Mouse (Mus musculus): ENCODE results near the gene B3galnt1. TPM values are rescaled to one million over a fixed set of nuclear protein-coding genes. Genes with fewer than 3 reads are reported as not detected.

The B3galnt1 gene
- total RNA-seq, 1 experiment: 13.7 TPM

- H3K9me3 ChIP-seq (ENCODE audit: control insufficient read depth, insufficient read depth, low read depth, low read length): no peaks in the 10 kb centered on the region
- H3K27ac ChIP-seq (ENCODE audit: insufficient read depth, low read depth, low read length, poor library complexity, severe bottlenecking): no peak overlapping the region
- DNase-seq (ENCODE audit: low read depth, low spot score): no peak
- no peaks in the 10 kb centered on the region for H3K36me3 ChIP-seq (ENCODE audit: control insufficient read depth, insufficient read depth, low read length, poor library complexity, severe bottlenecking)
- H3K4me3 ChIP-seq (ENCODE audit: insufficient read depth in 1 of 2, low read depth in 1 of 2, low read length in 2 of 2, poor library complexity in 1 of 2, severe bottlenecking in 1 of 2): no peak overlapping the region
- H3K9ac ChIP-seq (ENCODE audit: insufficient read depth, low read depth, low read length, poor library complexity, severe bottlenecking): no peak overlapping the region
- no peaks in the 10 kb centered on the region; a peak in 1 of 4 replicates for H3K4me1 ChIP-seq (ENCODE audit: control insufficient read depth in 2 of 2, insufficient read depth in 2 of 2, low read length in 2 of 2, poor library complexity in 1 of 2)
- no peak for TF ChIP-seq ZNF384 (IDR thresholded peaks at IDR 0.05; ENCODE audit: low read depth, low read length)
- no peak for TF ChIP-seq MAFK (IDR thresholded peaks at IDR 0.05; ENCODE audit: insufficient read depth, low read depth, low read length)
- in situ Hi-C loops (cut with MboI; ENCODE audit: low sequenced_read_pairs in 2 of 2, unreplicated experiment in 2 of 2): no loop called here
Observed at GRCm38 (mm10) chr3:69561686-69562085, 37.1 kb downstream of the B3galnt1 start.

- Histone ChIP-seq H3K9me3 (ENCODE audit: control insufficient read depth, insufficient read depth, low read depth, low read length) (no peaks in the 10 kb centered on the region), H3K9ac (ENCODE audit: insufficient read depth, low read depth, low read length, poor library complexity, severe bottlenecking) (no peak overlapping the region), H3K27ac (ENCODE audit: insufficient read depth, low read depth, low read length, poor library complexity, severe bottlenecking) (no peak overlapping the region), H3K4me3 (ENCODE audit: insufficient read depth in 1 of 2, low read depth in 1 of 2, low read length in 2 of 2, poor library complexity in 1 of 2, severe bottlenecking in 1 of 2) (no peak overlapping the region), H3K36me3 (ENCODE audit: control insufficient read depth, insufficient read depth, low read length, poor library complexity, severe bottlenecking) (no peaks in the 10 kb centered on the region), H3K4me1 (ENCODE audit: control insufficient read depth in 2 of 2, insufficient read depth in 2 of 2, low read length in 2 of 2, poor library complexity in 1 of 2) (no peaks in the 10 kb centered on the region; a peak in 1 of 4 replicates)
- TF ChIP-seq CHD2 (IDR thresholded peaks at IDR 0.05; ENCODE audit: low read depth, low read length) (no peak), ZC3H11A (IDR thresholded peaks at IDR 0.05; ENCODE audit: borderline replicate concordance, low read depth, low read length) (no peak), HCFC1 (IDR thresholded peaks at IDR 0.05; ENCODE audit: borderline replicate concordance, insufficient read depth, low read length) (no peak), ZNF384 (IDR thresholded peaks at IDR 0.05; ENCODE audit: low read depth, low read length) (no peak), MAFK (IDR thresholded peaks at IDR 0.05; ENCODE audit: insufficient read depth, low read depth, low read length) (no peak)
- no peak for DNase-seq (ENCODE audit: low read depth, low spot score)
- in situ Hi-C loops (cut with MboI; ENCODE audit: low sequenced_read_pairs in 2 of 2, unreplicated experiment in 2 of 2): no loop called here
Observed at GRCm38 (mm10) chr3:69559975-69560330, 38.8 kb downstream of the B3galnt1 start.

GRCm38 (mm10) chr3:69559316-69559974 is 39.3 kb downstream of the B3galnt1 start:
- Histone ChIP-seq H3K36me3 (ENCODE audit: control insufficient read depth, insufficient read depth, low read length, poor library complexity, severe bottlenecking) (no peaks in the 10 kb centered on the region), H3K27ac (ENCODE audit: insufficient read depth, low read depth, low read length, poor library complexity, severe bottlenecking) (no peak overlapping the region), H3K4me1 (ENCODE audit: control insufficient read depth in 2 of 2, insufficient read depth in 2 of 2, low read length in 2 of 2, poor library complexity in 1 of 2) (no peaks in the 10 kb centered on the region; a peak in 1 of 4 replicates), H3K9me3 (ENCODE audit: control insufficient read depth, insufficient read depth, low read depth, low read length) (no peaks in the 10 kb centered on the region), H3K9ac (ENCODE audit: insufficient read depth, low read depth, low read length, poor library complexity, severe bottlenecking) (no peak overlapping the region), H3K4me3 (ENCODE audit: insufficient read depth in 1 of 2, low read depth in 1 of 2, low read length in 2 of 2, poor library complexity in 1 of 2, severe bottlenecking in 1 of 2) (no peak overlapping the region)
- TF ChIP-seq MAFK (IDR thresholded peaks at IDR 0.05; ENCODE audit: insufficient read depth, low read depth, low read length) (no peak), HCFC1 (IDR thresholded peaks at IDR 0.05; ENCODE audit: borderline replicate concordance, insufficient read depth, low read length) (no peak), CHD2 (IDR thresholded peaks at IDR 0.05; ENCODE audit: low read depth, low read length) (no peak), ZNF384 (IDR thresholded peaks at IDR 0.05; ENCODE audit: low read depth, low read length) (no peak), ZC3H11A (IDR thresholded peaks at IDR 0.05; ENCODE audit: borderline replicate concordance, low read depth, low read length) (no peak)
- no peak for DNase-seq (ENCODE audit: low read depth, low spot score)
- in situ Hi-C loops (cut with MboI; ENCODE audit: low sequenced_read_pairs in 2 of 2, unreplicated experiment in 2 of 2): no loop called here

- TF ChIP-seq MAFK (IDR thresholded peaks at IDR 0.05; ENCODE audit: insufficient read depth, low read depth, low read length): no peak
- no peak for TF ChIP-seq ZC3H11A (IDR thresholded peaks at IDR 0.05; ENCODE audit: borderline replicate concordance, low read depth, low read length)
- TF ChIP-seq HCFC1 (IDR thresholded peaks at IDR 0.05; ENCODE audit: borderline replicate concordance, insufficient read depth, low read length): no peak
- no peak for TF ChIP-seq CHD2 (IDR thresholded peaks at IDR 0.05; ENCODE audit: low read depth, low read length)
- TF ChIP-seq ZNF384 (IDR thresholded peaks at IDR 0.05; ENCODE audit: low read depth, low read length): no peak
- Histone ChIP-seq H3K36me3 (ENCODE audit: control insufficient read depth, insufficient read depth, low read length, poor library complexity, severe bottlenecking) (no peaks in the 10 kb centered on the region), H3K9me3 (ENCODE audit: control insufficient read depth, insufficient read depth, low read depth, low read length) (no peaks in the 10 kb centered on the region), H3K27ac (ENCODE audit: insufficient read depth, low read depth, low read length, poor library complexity, severe bottlenecking) (no peak overlapping the region), H3K4me3 (ENCODE audit: insufficient read depth in 1 of 2, low read depth in 1 of 2, low read length in 2 of 2, poor library complexity in 1 of 2, severe bottlenecking in 1 of 2) (no peak overlapping the region), H3K9ac (ENCODE audit: insufficient read depth, low read depth, low read length, poor library complexity, severe bottlenecking) (no peak overlapping the region), H3K4me1 (ENCODE audit: control insufficient read depth in 2 of 2, insufficient read depth in 2 of 2, low read length in 2 of 2, poor library complexity in 1 of 2) (no peaks in the 10 kb centered on the region; a peak in 1 of 4 replicates)
- no peak for DNase-seq (ENCODE audit: low read depth, low spot score)
- in situ Hi-C loops (cut with MboI; ENCODE audit: low sequenced_read_pairs in 2 of 2, unreplicated experiment in 2 of 2): no loop called here
Observed at GRCm38 (mm10) chr3:69556092-69556778, 42.5 kb downstream of the B3galnt1 start.

All from ES-E14 (cell line).